Mouse (Mus musculus) hindbrain, embryonic 16.5 days (tissue): ENCODE results near the gene Adgb. TPM values are rescaled to one million over a fixed set of nuclear protein-coding genes. Genes with fewer than 3 reads are reported as not detected.

ENCODE experiments used
- ATAC-seq: fragments of 200-750 bp; cut with Nextera tagmentation; 2 replicates; pipeline ENCODE4 v1.8.0; 2017; ENCODE audit warnings: moderate TSS enrichment, moderate library complexity
- H3K27ac ChIP-seq: fragments of 300-500 bp; sonication (generic); 2 replicates; pipeline ENCODE4 v1.5.1; 2014; ENCODE audit warnings: low read depth, mild to moderate bottlenecking, control low read depth, low read length, moderate library complexity
- H3K27me3 ChIP-seq: fragments of 300-500 bp; sonication (generic); replicated peaks from 2 replicates; pipeline ENCODE4 v1.6.1; 2014; ENCODE audit warnings: low read length; ENCODE audit not compliant: control insufficient read depth, insufficient read depth
- H3K36me3 ChIP-seq: fragments of 300-500 bp; sonication (generic); 2 replicates; pipeline ENCODE4 v1.6.1; 2014; ENCODE audit warnings: mild to moderate bottlenecking, low read length, moderate library complexity, mixed read lengths; ENCODE audit not compliant: control insufficient read depth, insufficient read depth
- H3K4me1 ChIP-seq: fragments of 300-500 bp; sonication (generic); 2 replicates; pipeline ENCODE4 v1.6.1; 2014; ENCODE audit warnings: low read depth, low read length; ENCODE audit not compliant: control insufficient read depth, insufficient read depth
- H3K4me2 ChIP-seq: fragments of 300-500 bp; sonication (generic); 2 replicates; pipeline ENCODE4 v1.6.1; 2014; ENCODE audit warnings: mild to moderate bottlenecking, low read length, control low read depth, moderate library complexity
- H3K4me3 ChIP-seq: fragments of 300-500 bp; sonication (generic); 2 replicates; pipeline ENCODE4 v1.5.1; 2014; ENCODE audit warnings: mild to moderate bottlenecking, low read length, control low read depth, moderate library complexity
- H3K9ac ChIP-seq: fragments of 300-500 bp; sonication (generic); 2 replicates; pipeline ENCODE4 v1.6.1; 2014; ENCODE audit warnings: low read depth, mild to moderate bottlenecking, control low read depth, low read length, moderate library complexity
- H3K9me3 ChIP-seq: fragments of 300-500 bp; sonication (generic); 2 replicates; pipeline ENCODE4 v1.6.1; 2014; ENCODE audit warnings: mild to moderate bottlenecking, low read length, moderate library complexity; ENCODE audit not compliant: control insufficient read depth
- WGBS: fragments of 180-500 bp; shearing (Covaris S2); extraction: QIAGEN DNeasy Blood & Tissue Kit; methylation state at CpG from one replicate; pipeline ENCODE4 v1.1.7; 2014; 5-methylcytosine and 5-hydroxymethylcytosine counted together
- polyA plus RNA-seq: library from polyadenylated mRNA; unstranded; fragments of >200 nt; fragmentation: Nextera tagmentation; extraction: Ambion mirVana; gene quantifications from 2 replicates; pipeline ENCODE4 v1.2.1, GENCODE M21; 2015

Gene Adgb
- polyA plus RNA-seq, 1 experiment from 2014 or later: 0.31 TPM

GRCm38 (mm10) chr10:10444841-10445466 lies 27.2 kb downstream of the Adgb start:
- H3K27ac ChIP-seq: no peak overlapping the region
- ATAC-seq: peak; percentile 60
- WGBS: 55% methylated on average over 3 of the region's 3 CpGs
- no peak overlapping the region for H3K4me3 ChIP-seq
- no peaks in the 10 kb centered on the region for H3K9me3 ChIP-seq
- H3K36me3 ChIP-seq: no peaks in the 10 kb centered on the region
- no peak overlapping the region for H3K9ac ChIP-seq
- no peaks in the 10 kb centered on the region for H3K27me3 ChIP-seq
- H3K4me2 ChIP-seq: no peak overlapping the region
- H3K4me1 ChIP-seq: no peaks in the 10 kb centered on the region

- no peaks in the 10 kb centered on the region for H3K36me3 ChIP-seq
- no peaks in the 10 kb centered on the region for H3K27me3 ChIP-seq
- no peak overlapping the region for H3K27ac ChIP-seq
- no peaks in the 10 kb centered on the region for H3K4me1 ChIP-seq
- ATAC-seq: no peak
- H3K9ac ChIP-seq: no peak overlapping the region
- H3K4me3 ChIP-seq: no peak overlapping the region
- H3K4me2 ChIP-seq: no peak overlapping the region
- no peaks in the 10 kb centered on the region for H3K9me3 ChIP-seq
These were observed 28.6 kb downstream of the Adgb start for GRCm38 (mm10) chr10:10443558-10443957.

DNA sequence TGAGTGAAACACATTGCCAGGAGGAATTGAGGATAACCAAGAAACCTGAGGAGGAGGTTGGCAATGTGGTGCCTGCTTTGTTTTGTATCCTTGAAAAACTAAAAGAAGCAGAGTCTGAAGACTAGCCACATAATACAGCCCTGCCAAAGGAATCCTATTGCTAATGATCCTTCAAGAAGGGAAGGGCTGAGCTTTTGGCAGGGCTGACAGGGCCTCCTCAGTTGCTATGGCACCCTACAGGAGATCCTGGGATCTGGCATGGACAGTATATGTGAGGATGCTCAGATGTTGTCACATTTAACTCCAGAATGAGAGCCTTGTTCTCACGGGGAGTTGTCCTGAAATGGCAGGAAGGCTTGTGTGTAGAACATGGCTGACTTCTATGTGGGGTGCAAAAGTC lies 37.1 kb downstream of the Adgb start:
- Histone ChIP-seq H3K27ac (no peak overlapping the region), H3K36me3 (no peaks in the 10 kb centered on the region), H3K9me3 (no peaks in the 10 kb centered on the region), H3K4me2 (no peak overlapping the region), H3K9ac (no peak overlapping the region), H3K4me1 (no peaks in the 10 kb centered on the region), H3K4me3 (no peak overlapping the region), H3K27me3 (no peaks in the 10 kb centered on the region)
- WGBS: 50% methylated on average over 1 of the region's 1 CpGs
- peak; percentile 72; the same call in 1 of the 2 replicates for ATAC-seq

DNA sequence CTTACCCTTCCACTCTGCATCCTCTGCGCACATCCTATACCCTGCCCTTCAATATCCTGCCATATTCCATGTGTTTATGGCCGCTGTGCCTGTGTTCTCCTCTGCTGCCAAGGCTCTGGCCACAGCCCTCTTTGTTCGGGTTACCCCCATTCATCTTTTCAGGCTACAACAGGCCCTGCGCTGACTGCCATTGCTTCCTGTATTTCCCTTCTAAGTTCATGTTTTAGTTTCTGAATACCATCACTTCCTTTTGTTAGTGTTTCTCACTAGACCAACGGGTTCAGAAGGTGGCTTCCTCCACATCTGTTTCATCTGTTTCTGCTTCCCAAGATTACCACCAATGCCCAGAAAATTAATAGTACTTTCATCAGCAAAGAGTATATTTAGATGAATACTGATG lies 42.5 kb downstream of the Adgb start:
- no peak overlapping the region for H3K4me2 ChIP-seq
- no peak overlapping the region for H3K9ac ChIP-seq
- no peak for ATAC-seq
- H3K4me1 ChIP-seq: no peaks in the 10 kb centered on the region
- H3K36me3 ChIP-seq: no peaks in the 10 kb centered on the region
- no peaks in the 10 kb centered on the region for H3K9me3 ChIP-seq
- H3K27me3 ChIP-seq: no peaks in the 10 kb centered on the region
- no peak overlapping the region for H3K27ac ChIP-seq
- no peak overlapping the region for H3K4me3 ChIP-seq
- 73% methylated on average over 5 of the region's 5 CpGs for WGBS

- WGBS: 91% methylated on average over 7 of the region's 7 CpGs
- no peak overlapping the region for H3K4me2 ChIP-seq
- no peaks in the 10 kb centered on the region for H3K4me1 ChIP-seq
- H3K27me3 ChIP-seq: no peaks in the 10 kb centered on the region
- H3K9me3 ChIP-seq: no peaks in the 10 kb centered on the region
- H3K9ac ChIP-seq: no peak overlapping the region
- no peak for ATAC-seq
- H3K36me3 ChIP-seq: no peaks in the 10 kb centered on the region
- H3K4me3 ChIP-seq: no peak overlapping the region
- H3K27ac ChIP-seq: no peak overlapping the region
These were observed 43.1 kb downstream of the Adgb start for GRCm38 (mm10) chr10:10429032-10429431.

DNA sequence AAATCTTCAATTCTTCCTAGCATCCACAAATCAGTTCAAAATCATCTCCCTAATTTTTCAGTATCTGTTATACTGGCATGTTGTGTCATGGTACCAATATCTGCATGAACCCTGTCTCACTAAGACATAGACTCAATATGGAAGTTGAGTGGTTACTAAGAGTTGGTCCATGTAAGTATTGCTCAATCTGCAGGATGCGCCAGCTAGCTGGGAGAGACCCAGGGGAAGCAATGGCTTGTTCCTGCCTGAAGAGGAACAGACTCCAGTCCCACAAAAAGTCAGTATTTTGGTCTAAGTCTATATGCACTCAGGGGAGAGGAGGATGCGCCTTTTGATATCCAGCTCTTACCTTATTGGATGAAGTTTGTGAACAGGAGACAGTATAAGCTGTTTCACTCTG lies 47.7 kb downstream of the Adgb start:
- H3K27ac ChIP-seq: no peak overlapping the region
- no peaks in the 10 kb centered on the region for H3K4me1 ChIP-seq
- H3K27me3 ChIP-seq: no peaks in the 10 kb centered on the region
- 91% methylated on average over 2 of the region's 2 CpGs for WGBS
- no peaks in the 10 kb centered on the region for H3K36me3 ChIP-seq
- no peak overlapping the region for H3K4me3 ChIP-seq
- no peaks in the 10 kb centered on the region for H3K9me3 ChIP-seq
- H3K9ac ChIP-seq: no peak overlapping the region
- ATAC-seq: no peak
- no peak overlapping the region for H3K4me2 ChIP-seq

GRCm38 (mm10) chr10:10411046-10411445 lies 61.1 kb downstream of the Adgb start:
- no peaks in the 10 kb centered on the region for H3K27me3 ChIP-seq
- no peak overlapping the region for H3K9ac ChIP-seq
- 79% methylated on average over 5 of the region's 5 CpGs for WGBS
- no peaks in the 10 kb centered on the region for H3K4me1 ChIP-seq
- no peaks in the 10 kb centered on the region for H3K36me3 ChIP-seq
- no peak for ATAC-seq
- no peak overlapping the region for H3K4me2 ChIP-seq
- no peaks in the 10 kb centered on the region for H3K9me3 ChIP-seq
- no peak overlapping the region for H3K27ac ChIP-seq
- H3K4me3 ChIP-seq: no peak overlapping the region

DNA sequence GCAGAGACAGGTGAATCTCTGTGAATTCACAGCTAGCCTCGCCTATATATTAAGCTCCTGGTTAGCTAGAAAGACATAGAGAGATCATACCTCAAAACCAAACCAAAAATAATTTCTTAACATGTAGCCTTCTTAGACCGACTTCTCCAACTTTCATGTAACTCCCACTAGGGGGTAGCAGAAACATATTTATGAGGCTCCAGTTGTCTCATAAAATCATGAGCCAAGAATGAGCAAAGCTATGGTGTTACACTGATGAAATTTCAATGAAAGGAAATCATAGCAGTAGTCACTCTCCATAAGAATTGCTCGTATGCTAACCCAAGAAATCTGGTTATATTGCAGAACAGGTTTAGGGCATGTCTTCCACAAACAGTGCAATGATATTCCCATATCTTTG lies 64.0 kb downstream of the Adgb start:
- H3K4me1 ChIP-seq: no peaks in the 10 kb centered on the region
- H3K9ac ChIP-seq: no peak overlapping the region
- peak; percentile 94 for ATAC-seq
- H3K27ac ChIP-seq: no peak overlapping the region
- no peaks in the 10 kb centered on the region for H3K9me3 ChIP-seq
- H3K27me3 ChIP-seq: no peaks in the 10 kb centered on the region
- no peak overlapping the region for H3K4me3 ChIP-seq
- 37% methylated on average over 3 of the region's 3 CpGs for WGBS
- no peaks in the 10 kb centered on the region for H3K36me3 ChIP-seq
- no peak overlapping the region for H3K4me2 ChIP-seq

DNA sequence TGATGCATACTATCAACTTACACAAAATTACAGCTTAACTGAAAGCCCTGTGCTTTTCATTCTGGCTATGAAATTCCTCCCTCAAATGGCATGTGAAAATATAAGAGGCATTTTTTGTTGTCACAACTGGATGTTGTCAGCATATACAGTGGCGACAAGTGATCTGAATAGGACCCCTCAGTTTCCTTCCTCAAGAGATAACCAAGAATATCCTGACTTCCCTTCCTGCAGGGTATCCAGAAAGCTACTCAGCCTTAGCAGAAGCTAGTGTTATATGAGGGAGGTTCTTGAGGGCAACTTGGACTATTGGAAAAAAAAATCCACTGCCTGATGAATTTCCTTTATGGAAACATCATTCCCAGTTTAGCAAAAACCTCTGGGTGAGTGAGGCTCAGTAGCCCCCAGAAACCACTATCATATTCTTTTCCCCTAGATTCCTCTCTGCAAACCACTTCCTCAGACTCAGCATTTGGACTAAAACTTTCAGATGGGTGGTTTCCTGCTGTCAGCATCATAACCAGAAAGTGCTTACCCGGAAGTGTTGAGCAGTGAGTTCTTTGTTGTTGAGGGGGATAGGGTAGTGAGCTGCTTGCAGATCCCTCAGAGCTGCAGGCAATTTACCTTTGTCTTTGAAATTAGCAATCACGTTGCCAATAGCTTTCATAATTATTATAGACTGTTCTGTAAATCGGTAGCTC lies 76.2 kb downstream of the Adgb start:
- no peaks in the 10 kb centered on the region for H3K36me3 ChIP-seq
- WGBS: 84% methylated on average over 4 of the region's 4 CpGs

More for the DNA sequence above, 76.2 kb downstream of the Adgb start:
- Histone ChIP-seq H3K27ac (no peak overlapping the region), H3K9ac (no peak overlapping the region), H3K4me1 (no peaks in the 10 kb centered on the region), H3K9me3 (no peaks in the 10 kb centered on the region), H3K4me3 (no peak overlapping the region), H3K27me3 (no peaks in the 10 kb centered on the region), H3K4me2 (no peak overlapping the region)
- ATAC-seq: no peak
